Mouse (Mus musculus): ENCODE measurements around the gene Xylb.

The Xylb gene

GRCm38 (mm10) chr9:119401351-119401750, 44.2 kb downstream of the Xylb start:
- no peak for DNase-seq (ENCODE audit: extremely low spot score, low read depth, low spot score)

GRCm38 (mm10) chr9:119401801-119402214, 44.6 kb downstream of the Xylb start, which contains the start of gene Acvr2b:
Gene Acvr2b (plus strand): TSS chr9:119402118.
- peak; percentile 88 for DNase-seq (ENCODE audit: extremely low spot score, low read depth, low spot score)

GRCm38 (mm10) chr9:119402253-119403235, 45.4 kb downstream of the Xylb start:
- no peak for DNase-seq (ENCODE audit: extremely low spot score, low read depth, low spot score)

- no peak for DNase-seq (ENCODE audit: extremely low spot score, low read depth, low spot score)
Measured at GRCm38 (mm10) chr9:119403236-119403641, 46.1 kb downstream of the Xylb start.

DNA sequence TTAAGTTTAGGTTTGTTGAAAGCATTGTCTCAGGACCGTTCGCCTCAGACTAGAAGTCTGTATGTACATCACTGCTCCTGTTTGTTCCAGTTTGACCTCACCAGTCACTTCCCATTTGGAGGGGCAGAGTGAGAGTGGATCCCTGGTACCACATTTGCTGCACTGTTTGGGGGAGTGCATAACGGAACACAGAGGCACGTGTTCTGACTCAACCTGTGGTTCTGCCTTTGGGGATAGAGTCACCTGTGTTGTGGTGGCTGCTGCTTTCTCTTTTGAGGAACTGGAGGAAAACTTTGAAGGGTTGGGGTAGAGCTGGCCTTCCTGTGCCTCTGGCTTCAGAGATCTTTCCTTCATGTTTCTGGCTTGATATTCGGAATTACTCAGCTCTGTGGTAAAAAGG, 46.9 kb downstream of the Xylb start:
- DNase-seq (ENCODE audit: extremely low spot score, low read depth, low spot score): no peak

GRCm38 (mm10) chr9:119407884-119408283, 50.7 kb downstream of the Xylb start:
- DNase-seq (ENCODE audit: extremely low spot score, low read depth, low spot score): no peak

GRCm38 (mm10) chr9:119408898-119409664, 51.9 kb downstream of the Xylb start:
- DNase-seq (ENCODE audit: extremely low spot score, low read depth, low spot score): no peak

DNA sequence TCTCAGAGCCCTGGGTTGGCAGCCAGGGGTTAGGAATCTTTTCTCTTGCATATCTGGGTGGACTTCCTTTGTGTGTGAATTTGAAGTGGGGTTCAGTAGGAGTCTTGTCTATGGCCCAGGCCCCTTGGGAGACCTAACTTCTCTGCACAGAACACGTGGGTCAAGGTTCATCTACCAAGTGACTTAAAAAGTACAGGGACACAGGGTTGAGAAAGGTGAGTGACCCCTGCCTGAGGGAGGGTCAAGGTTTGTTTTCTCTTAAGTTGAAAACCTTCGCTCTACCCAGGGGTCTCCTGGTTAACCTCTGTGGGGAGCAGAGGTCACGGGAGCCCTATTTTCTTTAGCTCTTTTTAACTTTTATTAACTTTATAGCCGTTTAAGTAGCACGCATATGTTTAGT, 52.7 kb downstream of the Xylb start:
- no peak for DNase-seq (ENCODE audit: extremely low spot score, low read depth, low spot score)

DNA sequence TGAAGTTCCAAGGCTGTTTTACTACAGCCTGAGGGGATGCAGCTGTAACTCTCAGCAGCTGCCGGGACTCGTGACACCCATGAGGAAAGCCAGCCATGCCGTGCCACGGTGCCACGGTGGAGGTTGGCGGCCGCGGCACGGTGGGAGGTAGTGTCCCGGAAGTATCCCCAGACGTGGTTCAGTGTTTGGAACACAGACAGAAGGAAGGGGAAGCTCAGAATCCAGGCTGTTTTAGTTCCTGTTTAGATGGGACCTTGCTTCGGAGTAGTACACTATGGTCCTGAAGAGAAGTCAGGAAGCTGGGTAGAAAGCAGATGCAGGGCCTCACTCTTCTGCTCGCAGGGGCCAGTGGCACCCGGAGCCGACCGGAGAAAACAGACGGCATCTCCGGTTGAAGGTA, 60.8 kb downstream of the Xylb start:
- DNase-seq (ENCODE audit: extremely low spot score, low read depth, low spot score): no peak

GRCm38 (mm10) chr9:119419852-119420438, 62.8 kb downstream of the Xylb start:
- no peak for DNase-seq (ENCODE audit: extremely low spot score, low read depth, low spot score)

DNA sequence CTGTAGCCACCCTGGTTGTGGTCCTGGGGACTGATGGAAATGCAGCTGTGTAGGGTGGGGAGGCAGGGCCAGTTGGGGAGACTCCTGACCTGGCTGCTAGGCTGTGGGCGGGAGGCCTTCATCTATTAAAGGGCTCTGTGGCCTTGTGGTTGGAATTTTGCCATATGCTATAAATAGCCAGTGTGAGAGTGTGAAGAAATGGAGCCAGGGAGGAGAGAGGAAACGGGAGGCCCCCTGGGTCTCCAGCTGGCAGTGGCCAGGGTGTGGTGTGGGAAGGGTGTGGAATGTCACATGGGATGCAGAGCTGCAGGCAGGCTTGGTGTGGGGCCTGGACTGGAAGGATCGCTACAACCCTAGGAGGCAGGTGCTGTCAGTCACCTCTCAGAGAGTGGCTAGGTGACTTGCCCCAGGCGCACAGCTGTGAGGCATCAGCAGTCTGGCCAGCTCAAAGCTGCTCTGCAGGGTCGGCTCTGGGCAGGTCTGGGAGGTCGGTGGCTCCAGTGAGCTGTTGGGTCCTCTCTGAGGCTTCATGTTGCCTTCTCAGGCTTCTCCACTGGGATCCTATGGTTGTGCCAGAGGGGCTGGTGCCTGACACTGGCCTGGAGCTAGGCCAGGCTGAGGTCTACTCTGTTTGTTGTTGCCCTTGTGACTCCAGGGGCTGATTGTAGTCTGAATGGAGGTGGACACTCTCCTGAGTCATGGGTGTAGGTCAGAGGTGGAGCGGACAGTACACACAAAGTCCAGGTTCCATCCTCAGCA, 68.2 kb downstream of the Xylb start:
- DNase-seq (ENCODE audit: extremely low spot score, low read depth, low spot score): no peak

DNA sequence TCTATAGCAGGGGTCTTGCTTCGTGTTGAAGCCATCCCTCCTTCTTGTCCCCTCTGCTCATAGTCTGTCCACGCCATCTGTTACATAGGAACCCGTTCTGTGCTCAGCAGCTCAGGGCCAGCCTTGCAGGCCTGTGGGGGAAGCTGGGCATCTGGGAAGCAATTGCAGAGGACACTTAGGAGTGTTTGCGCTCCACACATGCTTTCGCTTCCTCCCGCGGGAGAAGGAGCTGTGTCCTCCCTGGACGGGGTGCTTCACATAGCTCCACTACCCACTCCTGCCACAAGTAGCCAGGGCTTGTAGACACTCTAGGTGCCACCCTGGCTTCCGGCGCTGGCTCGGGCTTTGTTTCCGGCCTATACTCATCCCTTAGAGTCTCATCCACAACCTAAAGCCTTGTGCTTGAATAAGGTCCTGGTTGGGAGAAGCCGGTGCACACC, 68.8 kb downstream of the Xylb start:
- no peak for DNase-seq (ENCODE audit: extremely low spot score, low read depth, low spot score)

- DNase-seq (ENCODE audit: extremely low spot score, low read depth, low spot score): no peak
Measured at GRCm38 (mm10) chr9:119426483-119426882, 69.3 kb downstream of the Xylb start.

DNA sequence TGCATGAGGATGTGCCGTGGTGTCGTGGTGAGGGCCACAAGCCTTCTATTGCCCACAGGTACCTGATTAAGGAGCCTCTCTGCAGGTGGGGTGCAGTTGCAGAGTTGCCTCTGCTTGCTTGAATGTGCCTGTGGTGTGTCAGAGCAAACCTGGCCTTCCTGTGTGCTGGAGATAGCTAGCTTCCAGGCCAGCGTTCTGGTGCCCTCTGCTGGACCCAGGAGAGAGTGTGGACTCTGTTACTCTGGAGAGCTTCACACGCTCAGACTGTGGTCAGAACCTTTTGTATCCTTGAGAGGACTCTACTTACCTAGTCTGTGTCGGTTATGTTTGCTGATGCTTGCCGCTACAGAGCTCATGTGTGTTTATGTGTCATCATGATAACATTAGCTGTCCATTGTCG, 73.1 kb downstream of the Xylb start:
- DNase-seq (ENCODE audit: extremely low spot score, low read depth, low spot score): peak; percentile 42

GRCm38 (mm10) chr9:119435855-119436254, 78.7 kb downstream of the Xylb start:
- no peak for DNase-seq (ENCODE audit: extremely low spot score, low read depth, low spot score)

GRCm38 (mm10) chr9:119438065-119438464, 80.9 kb downstream of the Xylb start:
- no peak for DNase-seq (ENCODE audit: extremely low spot score, low read depth, low spot score)

DNA sequence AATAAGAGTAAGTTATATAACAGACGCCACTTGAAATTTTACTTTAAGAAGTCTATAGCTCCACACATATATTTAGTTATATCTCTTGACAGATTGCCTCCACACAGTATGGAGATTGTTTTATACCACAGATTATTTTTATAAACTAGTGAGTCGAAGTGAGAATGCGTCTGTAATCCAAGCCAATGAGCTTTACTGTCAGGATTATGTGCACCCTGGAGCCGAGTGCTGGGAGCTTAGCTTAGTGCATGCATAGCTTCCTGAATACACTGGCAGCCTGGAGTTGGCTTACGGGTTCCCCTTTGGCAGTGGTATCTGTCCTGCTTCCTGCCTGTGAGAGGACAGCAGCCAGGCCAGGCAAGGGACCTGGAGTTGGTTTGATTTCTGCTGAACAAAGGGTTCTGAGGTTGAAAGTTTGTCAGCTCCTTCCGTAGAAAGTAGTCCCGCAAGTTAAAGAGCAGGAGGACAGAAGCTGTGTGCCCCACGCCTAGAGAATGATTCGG, 81.4 kb downstream of the Xylb start:
- no peak for DNase-seq (ENCODE audit: extremely low spot score, low read depth, low spot score)

Measured in hindlimb bud, embryonic 11.5 days (tissue).